Mouse (Mus musculus) kidney, postnatal 36 days (tissue): ENCODE data around the gene Mkln1.

Source experiments
- DNase-seq, 2 experiments: peaks; one replicate each; pipeline ENCODE4 v3.0.0; 2021 to 2022; ENCODE audit warnings: mixed read lengths in 2 of 2

Mkln1 gene

DNA sequence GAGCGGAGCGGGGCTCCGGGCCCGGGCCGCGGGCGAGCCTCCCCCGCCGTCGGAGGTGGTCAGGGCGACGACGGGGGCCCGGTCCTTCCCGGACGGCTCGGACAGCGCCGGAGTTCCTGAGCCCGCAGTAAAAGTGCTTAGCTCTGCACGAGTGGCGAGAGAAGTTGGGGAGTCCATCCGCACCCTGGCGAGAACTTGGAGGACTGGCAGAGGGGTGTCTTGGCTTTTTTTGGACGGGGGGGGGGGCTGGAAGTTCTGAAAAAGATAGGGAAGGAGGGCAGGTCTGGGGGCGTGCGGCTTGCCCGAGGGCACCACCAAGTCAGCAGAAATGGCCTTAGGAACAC is 643 bp downstream of the Mkln1 start:
- no peak for DNase-seq

DNA sequence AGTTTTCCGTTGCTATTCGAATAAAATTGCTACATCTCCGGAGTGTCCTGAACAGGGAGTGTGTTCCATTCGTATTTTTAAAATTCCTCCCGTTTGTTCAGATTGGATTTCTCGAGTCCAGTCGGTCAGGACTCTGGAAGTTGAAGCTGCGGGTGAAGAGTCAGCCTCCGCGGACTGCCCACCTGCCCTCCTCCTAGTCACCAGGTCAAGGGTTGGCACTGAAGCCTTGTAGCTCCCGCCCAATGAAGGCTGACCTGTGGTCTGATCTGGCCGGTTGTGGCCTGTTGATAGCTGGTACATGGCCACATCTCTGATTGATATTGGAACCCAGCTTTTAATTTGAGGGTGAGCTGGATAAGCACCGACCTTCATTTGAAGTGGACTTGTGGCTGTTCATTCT is 1.0 kb downstream of the Mkln1 start:
- DNase-seq: peak; percentile 81 to 89

DNA sequence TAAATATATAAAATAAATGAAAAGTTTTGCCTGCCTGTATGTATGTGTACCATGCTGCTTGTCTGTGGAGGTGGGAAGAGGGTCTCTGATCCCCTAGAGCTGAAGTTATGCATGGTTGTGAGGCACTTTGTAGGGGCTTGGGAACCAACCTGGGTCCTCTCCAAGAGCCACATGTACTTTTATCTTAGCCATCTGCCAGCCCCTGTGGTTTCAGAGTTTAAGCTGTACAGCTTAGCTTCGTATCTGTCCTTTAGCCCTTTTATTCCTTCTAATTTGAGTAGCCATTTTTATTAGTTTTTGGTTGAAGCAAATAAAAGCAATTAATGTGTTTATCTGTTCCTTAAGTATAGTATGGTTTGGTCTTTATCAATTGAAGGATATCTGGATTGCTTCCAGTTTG is 12.5 kb downstream of the Mkln1 start:
- no peak for DNase-seq

DNA sequence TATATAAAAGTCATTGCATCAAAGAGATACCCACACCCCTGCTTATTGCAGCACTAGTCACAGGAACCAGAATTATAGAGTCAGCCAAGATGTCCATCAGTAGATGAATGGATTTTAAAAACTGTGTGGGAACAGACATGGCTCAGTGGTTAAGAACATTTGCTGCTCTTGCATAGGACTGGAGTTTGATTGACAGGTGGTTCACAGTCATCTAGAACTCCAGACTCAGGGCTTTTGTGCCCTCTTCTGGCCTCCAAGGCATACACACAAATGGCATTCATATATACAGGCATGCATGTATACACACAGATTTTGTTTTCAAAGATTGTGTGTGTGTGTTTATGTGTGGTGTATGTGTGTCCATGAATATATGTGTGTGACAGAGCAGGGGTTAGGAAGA is 14.0 kb downstream of the Mkln1 start:
- peak; percentile 54 to 71 for DNase-seq

DNA sequence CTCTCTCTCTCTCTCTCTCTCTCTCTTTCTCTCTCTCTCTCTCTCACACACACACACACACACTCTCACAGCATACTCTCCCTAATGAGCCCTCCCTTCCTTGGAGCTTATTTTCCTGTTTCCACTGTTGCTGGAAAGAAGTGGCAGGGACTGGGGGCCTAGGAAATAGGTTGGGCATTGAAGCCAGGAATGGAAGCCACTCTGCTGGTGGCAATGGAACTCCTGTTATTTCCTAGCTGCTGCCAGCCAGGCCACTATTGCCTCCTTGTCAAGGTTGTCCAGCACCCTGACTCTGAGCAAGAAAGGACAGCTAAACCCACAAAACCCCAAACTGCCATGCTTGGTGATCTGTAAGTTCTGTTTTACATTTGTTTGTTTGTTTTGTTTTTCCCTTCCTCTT is 15.0 kb downstream of the Mkln1 start:
- DNase-seq: no peak

DNA sequence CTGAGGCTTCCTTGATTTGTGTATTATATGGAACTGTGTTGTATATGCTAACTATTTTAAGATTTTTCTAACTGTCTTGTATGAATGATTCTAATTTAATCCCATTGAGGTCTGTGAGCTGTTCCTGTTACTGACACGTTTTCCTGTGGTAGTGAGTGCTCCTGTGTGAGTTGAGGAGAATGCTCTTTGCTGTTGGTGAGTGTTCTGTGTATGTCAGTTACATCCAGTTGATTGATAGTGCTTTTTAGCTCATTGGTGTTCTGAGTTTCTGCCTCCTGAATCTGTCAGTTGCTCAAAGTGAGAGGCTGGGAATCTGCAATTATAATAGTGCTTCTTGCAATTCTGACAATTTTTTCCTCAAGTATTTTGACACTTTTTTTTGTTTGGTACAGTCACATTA is 15.8 kb downstream of the Mkln1 start:
- no peak for DNase-seq

DNA sequence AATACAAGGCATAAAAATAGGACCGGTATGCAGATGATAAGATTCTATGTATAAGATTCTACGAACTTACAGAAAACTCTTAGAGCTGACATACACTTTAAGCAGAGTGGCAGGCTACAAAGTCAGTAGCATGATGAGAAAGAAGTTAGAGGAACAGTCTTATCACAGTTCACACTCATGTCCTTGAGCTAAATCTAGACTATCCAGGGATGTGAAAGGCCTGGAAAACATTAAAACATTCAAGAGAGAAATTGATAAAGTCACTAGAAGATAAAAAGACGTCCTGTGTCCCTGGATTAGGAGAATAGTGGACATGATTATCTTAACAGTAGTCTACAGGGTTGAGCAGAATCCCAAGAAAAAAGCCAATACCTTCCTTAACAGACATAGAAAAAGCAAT is 26.9 kb downstream of the Mkln1 start:
- no peak for DNase-seq

DNA sequence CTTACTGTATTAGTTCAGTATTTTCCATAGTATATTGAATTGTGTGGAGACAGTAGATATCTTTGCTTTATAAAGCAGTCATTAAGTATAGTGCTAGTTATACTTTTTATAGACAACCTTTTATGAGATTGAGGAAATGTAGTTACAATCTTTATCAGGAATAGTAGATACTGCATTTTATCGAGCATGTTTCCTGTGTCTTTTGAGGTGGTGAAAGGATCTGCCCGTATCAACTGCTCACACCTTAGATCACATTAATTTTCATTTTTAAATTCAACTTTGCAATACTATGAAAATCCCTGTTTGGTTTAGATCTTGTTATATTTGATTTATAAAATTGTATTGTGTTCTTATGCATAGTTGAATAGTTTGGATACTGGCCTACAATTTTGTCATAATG is 38.7 kb downstream of the Mkln1 start:
- no peak for DNase-seq

DNA sequence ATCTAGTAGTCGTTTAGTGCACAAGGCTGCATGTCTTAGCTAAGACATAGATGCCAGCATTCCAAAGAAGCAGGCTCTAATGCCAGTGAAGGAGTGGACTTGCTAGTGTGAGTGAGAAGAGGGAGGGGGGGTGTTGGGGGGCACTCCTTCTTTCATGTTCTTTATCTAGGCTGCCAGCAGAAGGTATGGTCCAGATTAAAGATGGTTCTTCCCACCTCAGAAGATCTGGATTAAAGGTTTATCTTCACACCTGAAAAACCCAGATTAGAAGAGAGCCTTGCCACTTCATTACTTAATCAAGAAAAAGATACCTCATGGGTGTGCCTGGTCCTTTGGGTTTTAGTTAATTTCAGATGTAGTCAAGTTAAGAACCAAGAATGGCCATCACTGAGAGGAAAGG is 46.7 kb downstream of the Mkln1 start:
- no peak for DNase-seq

DNA sequence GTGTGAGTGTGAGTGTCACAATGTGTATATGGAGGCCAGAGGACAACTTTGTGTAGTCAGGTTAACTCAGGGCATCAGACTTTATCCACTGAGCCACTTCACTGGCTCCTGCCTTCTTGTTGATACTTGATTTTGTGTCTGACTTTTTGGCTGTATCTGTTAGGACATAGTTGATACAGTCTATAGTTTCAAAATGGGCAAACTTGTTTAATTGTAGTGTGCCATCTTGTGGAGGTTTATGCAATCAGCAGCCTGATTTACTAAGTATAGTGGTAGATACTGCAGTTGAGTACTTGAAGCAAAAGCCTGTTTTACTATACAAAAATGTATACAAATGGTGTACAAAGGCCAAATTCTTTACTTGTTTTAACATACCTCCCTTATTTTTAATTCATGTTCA is 55.2 kb downstream of the Mkln1 start:
- DNase-seq: peak; percentile 51 to 52

DNA sequence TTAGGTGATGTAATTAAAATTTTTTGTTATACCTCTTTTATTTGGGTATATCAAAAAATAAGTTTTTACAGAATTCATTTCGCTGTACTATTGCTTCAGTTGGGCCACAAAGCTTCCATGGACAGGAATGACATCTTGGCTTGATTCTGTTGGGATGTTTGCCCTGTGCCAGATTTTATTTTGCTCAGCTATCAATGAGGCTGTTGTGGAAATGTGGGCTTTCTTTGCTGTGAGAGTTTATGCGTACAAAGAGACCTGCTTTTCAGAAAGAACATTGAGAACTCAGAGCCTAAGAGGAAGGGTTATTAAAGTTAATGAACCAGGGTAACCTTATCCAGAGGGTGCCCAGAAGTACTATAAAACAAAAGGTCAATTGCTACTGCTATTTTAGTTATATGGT is 56.8 kb downstream of the Mkln1 start:
- peak in 1 of 2 experiments; percentile 45 for DNase-seq

DNA sequence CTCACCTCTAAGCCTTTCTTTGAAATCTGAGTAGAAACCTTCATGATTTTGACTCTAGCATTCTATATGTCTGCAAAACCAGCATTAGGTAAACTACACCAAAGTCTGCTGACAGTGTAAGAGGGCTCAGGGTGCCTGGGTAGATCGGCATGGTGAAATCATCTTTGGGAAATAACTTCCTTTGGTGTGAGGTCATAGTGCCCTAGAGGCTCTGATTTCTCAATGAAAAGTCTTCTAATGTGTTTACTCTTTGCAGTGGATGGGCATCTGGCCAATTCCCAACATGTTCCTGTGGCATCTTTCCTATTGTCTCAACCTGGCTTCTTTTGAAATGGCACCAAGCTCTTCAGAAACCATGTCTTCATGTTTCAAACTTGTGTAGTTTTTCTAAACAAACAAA is 58.5 kb downstream of the Mkln1 start:
- DNase-seq: peak; percentile 14 to 27

DNA sequence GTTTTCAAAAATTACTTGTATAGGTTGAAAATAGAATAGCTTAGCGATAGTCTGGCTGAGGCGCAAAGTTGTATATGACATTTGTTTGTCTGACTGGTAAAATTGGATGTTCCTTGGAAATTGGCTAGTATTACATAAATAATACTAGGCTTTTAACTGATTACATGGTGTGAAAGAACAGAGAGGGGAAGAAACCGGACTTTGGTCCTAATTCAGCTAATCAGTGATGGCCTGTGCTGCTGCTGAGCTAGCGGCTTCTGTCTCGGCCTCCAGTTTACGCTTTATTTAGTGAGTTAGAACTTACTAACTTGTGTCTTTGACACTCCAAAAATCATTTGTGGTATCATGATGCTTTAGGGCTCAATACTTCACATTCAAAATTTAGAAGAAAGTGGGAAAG is 70.9 kb downstream of the Mkln1 start:
- DNase-seq: peak; percentile 38 to 60

DNA sequence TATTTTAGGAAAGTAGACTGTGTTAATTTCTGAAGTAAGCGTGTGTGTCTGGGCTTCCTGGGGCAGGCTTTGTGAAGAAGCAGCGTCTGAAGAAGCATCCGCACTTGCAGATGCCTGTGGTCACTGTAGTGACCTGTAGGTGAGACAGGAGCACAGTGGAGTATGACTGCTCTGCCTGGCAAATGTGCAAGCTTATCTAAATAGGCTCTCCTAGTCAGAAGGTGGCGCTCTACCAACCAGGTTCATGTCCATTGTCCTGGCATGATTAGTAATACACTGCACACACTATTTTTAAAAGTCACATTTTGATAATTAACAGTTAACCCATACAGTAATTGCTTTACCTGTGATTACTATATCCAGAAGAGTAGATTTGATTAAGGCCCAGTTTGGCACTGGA is 79.7 kb downstream of the Mkln1 start:
- peak; percentile 22 to 51 for DNase-seq

DNA sequence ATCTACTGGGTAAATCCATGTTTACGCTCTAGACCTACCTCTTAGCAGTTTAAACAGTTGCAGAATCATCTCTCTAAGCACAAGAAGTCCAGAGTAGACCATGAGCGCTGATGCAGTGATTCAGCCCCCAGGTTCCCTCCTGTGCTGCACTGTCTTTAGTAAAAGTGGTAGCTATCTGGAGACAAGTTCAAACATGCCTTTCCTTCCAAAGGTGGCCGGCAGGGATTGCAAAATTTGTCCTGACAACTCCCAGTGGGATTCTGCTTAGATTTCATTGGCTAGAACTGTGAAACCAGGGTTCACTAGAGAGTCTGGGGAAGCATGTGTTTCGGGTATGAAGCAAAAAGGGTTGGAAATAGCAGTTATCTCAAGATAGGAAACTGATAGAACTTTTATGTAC is 81.5 kb downstream of the Mkln1 start:
- no peak for DNase-seq

DNA sequence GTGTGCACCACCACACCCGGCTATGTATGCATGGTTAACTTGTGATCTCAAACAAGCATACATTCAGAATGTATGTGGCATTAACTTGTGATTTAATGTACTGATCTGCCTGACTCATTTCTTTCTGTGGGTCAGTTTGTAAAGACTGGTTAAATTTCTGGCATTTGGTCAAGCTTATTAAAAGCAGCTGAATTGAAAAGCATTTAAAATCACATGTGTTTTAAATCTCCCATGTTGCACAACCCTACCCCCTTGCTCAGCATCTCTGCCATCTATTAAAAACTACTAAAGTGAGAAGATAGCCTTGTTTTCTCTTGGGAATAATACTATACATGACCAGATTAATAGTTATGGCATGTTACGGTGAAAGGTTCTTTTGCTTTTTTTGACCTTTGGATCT is 88.1 kb downstream of the Mkln1 start:
- no peak for DNase-seq

DNA sequence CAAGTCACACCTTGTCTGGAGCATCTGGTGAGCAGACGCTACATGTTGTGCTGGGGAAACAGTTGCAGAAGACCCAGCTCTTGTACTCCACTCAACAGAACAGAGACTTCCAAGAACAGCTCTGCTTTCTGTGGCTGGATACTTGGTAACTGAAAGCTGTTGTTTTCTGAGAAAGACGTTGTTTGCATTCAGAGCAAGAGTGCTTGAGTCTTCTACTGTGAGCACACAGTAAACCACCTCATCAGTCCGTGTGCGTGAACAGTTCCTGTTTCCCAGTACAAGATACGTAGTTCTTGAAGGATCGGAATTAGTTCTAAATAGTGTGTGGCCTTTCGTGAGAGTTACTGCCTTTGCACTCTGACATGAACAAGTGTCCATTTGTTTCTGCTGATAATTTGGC is 91.4 kb downstream of the Mkln1 start:
- DNase-seq: no peak

DNA sequence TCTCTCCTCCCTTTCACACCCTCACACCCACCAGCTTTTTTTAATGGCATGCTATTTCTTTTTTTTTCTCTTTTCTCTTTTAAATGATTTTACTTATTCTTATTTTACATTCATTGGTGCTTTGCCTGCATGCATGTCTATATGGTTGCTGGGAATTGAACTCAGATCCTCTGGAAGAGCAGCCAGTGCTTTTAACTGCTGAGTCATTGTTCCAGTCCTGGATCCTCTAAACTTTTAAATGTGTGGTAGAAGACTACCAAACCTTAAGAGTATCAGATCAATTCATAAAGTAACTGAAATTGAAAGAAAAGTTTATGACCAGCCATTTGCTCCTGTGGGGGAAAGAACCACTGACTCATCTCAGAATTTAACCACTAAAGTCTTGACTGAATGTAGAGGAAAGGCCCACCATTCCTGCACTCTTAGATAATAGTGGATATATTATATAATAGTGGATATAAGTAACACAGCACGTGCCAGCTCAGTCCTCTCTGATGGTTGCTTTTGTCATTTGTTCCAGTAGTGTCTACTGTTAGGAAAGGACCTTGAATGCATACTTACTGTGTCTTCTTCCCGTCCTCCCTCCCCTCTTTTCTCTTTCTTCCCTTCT is 96.7 kb downstream of the Mkln1 start:
- DNase-seq: no peak

DNA sequence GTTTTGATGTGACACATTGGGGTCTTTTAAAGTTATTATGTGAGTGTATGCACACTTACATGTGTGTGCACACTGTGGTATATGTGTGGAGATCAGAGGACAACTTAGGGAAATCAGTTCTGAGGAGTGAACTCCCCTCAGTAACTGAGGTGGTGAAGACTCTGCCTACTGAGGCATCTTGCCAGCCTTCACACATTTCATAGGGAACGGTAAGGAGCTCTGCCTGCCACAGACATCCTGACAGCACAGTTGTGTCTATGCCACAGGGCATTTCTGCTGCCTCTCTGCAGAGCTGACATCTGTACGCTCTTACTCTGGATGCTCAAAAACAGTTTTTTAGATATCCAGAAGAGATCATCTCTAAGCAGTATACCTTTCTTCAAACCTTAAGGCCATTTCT is 97.7 kb downstream of the Mkln1 start:
- no peak for DNase-seq

DNA sequence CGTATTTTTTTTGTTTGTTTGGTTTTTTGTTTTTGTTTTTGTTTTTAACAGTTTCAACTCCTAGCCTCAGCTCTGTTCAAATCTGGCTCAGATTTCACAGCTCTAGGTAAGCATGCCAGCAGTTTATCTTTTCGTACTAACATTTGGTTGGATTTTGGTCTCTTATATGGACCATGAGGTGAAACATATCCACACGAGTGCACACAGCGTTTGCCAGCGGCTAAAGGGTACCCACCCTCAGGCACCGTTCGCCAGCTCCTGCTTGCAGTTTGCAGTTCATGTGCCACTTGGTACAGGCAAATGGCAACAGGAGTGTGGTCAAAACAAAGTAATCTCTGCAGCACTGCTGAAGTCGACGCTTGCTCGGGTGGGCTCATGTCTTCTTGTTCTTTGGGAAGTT is 101.3 kb downstream of the Mkln1 start:
- DNase-seq: peak; percentile 36 to 54

DNA sequence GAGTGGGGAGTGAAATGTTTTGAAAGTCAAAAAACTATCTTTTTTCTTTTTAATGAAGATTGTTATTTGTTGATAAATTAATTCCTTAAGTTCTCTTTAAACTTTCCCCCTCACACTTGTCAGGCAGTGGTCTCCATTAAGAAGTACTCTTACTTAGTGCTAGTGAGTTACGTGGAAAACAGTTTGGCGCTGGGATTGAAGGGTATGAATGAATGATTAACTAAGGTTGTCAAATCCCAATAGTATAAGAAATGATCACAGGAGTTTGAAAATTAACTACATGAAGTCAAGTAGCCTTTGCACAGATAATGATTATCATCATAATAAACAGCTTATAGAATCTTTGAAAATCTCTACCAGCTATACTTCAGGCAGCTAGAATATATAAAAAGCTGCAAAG is 101.7 kb downstream of the Mkln1 start:
- DNase-seq: peak in 1 of 2 experiments; percentile 26

DNA sequence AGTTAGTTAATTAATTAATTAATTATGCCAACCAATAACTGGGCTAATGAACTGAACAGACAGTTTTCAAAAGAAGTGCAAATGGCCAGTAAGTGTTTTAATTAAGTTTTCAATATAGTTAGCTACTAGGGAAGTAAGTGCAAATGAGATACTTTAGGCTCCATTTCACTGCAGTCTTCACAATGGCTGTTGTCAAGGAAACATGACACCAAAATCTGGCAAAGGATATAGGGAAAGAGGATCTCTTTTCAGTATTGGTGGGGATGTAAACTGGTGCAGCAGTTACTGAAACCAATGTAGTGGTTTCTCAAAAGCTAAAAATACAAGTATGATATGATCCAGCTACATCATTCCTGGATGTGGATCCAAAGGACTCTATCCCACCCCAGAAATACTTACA is 102.2 kb downstream of the Mkln1 start:
- DNase-seq: no peak

DNA sequence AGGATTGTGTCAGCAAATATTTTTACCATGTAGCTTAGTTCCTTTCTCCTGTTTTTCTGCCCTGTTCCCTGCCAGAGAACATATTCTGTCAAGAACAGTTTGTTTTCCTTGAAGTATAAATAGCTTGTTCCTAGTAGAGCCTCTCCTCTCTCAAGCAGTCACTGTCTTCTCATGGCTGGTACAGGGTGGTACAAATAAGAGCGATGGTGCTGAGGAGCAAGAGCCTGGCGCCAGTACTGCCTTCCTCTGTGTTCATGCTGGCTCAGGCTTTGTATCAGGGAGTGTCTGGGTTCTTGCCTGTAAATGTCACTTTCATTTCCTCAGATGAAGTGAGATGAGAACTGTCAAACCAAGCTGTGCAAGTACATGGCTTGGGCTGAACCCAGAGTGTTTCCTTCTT is 104.1 kb downstream of the Mkln1 start:
- DNase-seq: peak in 1 of 2 experiments; percentile 37

DNA sequence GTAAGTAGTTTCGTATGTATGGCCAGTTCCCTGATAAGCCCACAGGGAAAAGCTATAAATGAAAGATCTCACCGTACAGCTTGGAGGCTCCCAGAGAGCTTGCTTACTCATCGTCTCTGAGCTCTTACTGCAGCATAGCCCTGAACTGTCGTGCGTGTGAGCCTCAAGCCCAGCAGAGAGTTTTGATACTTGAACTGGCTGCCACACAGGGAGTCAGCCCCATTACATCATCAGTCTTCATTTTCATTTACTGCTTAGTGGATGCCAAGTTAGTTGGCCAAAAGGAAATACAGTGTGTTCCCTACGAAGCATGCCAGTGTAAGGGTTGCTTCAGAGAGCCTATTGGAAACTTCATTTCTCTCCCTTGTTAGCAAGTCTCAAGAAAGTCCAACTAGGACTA is 115.2 kb downstream of the Mkln1 start:
- DNase-seq: no peak

DNA sequence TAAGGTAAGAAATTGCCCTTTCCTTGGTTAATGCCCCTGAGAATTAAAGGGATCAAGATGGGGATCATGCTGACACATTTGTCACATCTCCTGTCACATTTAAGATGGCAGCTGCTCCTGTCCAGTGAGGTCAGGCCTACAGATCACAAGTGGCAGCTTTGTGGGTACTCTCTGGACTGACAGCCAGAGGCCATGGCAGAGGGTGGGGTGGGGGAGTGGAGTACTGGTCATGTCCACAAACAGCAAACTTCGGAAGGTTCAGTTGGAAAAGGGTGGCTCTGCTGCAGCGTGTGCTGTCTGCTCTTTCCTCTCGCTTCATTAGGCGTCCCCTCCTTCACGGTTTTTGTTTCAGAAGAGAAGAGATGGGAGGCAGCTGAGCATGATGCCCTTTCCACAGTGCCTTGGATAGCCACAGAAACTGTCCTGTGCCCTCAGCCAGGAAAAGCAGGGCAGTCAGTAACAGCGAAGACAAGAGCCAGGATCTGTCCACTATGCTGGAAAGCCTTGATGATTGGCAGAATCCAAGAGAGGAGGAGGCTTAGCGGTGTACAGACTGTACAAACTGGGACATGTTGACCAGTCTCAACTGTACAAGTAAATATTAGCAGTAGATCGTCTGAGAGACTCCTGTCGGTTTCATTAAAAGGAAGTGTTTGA is 119.3 kb downstream of the Mkln1 start:
- no peak for DNase-seq
